Mouse (Mus musculus) CD4-positive, CD25-positive, alpha-beta regulatory T cell (primary cell): ENCODE results near the gene Coq5. TPM values are rescaled to one million over a fixed set of nuclear protein-coding genes. Genes with fewer than 3 reads are reported as not detected.

Source experiments
- polyA plus RNA-seq: library from polyadenylated mRNA; unstranded; fragments of 100-300 nt; shearing (Covaris generic); gene quantifications from one replicate; pipeline ENCODE4 v1.2.1, GENCODE M21; 2017

The Coq5 gene
- 38.0 TPM for polyA plus RNA-seq

DNA sequence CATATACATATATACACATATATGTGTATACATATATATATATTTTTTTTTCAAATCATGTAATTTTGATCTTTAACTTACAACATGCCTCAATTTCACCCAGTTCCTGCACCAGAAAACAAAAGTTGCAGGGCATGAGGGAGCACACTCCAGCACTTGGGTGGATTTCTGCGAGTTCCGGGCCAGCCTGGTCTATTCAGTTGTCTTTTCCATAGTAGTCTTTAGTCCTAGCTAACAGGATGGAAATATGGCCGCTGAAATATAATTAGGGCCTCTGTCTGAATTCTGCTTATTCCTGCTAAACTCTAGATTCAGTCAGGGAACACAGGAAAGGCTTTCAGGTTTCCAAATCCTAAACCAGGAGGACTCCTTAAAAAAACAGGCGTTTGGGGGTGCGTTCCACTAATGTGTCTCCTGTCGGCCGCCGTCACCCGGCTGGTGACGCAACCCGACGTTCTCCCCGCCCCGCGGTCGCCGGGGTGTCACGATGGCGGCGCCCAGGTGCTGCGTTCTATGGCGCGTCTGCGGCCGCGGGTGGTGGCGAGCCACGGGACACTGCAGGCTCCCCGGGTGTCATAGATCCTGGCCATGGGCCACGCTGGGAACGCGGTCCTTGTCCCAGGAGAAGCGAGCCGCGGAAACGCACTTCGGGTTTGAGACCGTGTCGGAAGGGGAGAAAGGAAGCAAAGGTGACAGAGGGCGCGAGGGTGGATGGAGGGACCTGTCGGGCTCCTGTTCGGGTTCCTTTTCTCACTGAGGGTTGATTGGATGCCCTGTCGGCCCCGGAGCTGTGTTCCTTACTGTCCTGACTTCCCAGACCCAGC, at the start of gene Coq5:
Gene Coq5 (plus strand): TSS at position 441 of the 824 bp plus-strand sequence.

DNA sequence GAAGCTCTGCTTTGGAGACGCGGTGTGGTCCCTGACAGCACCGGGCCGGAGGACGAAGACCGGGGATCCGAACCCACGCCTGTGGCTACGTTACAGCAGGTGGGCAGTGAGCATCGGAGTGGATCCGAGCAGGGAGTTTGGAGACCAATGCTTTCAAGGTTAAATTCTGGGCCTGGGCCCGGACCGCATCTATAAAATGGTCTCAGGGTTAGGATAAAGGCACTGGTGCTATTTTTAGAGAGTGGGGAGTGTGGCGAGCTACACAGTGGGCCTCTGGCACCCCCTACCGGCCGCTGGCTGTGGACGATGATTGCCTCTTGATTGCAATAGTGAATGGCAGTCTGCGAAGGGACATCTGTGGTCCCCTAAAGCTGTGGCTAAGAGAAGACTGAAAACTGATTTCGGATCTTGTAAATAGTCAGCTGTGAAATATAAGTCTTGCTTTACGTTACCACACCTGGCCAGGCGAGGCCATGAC, 43.6 kb upstream of the Coq5 start, which contains the start of gene Pop5:
Gene Pop5 (plus strand): TSS at position 51 of the 478 bp plus-strand sequence.

GRCm38 (mm10) chr5:115272812-115273548, 6.5 kb upstream of the Coq5 start, which contains the start of gene Rnf10:
Gene Rnf10 (minus strand): TSS chr5:115272898.

DNA sequence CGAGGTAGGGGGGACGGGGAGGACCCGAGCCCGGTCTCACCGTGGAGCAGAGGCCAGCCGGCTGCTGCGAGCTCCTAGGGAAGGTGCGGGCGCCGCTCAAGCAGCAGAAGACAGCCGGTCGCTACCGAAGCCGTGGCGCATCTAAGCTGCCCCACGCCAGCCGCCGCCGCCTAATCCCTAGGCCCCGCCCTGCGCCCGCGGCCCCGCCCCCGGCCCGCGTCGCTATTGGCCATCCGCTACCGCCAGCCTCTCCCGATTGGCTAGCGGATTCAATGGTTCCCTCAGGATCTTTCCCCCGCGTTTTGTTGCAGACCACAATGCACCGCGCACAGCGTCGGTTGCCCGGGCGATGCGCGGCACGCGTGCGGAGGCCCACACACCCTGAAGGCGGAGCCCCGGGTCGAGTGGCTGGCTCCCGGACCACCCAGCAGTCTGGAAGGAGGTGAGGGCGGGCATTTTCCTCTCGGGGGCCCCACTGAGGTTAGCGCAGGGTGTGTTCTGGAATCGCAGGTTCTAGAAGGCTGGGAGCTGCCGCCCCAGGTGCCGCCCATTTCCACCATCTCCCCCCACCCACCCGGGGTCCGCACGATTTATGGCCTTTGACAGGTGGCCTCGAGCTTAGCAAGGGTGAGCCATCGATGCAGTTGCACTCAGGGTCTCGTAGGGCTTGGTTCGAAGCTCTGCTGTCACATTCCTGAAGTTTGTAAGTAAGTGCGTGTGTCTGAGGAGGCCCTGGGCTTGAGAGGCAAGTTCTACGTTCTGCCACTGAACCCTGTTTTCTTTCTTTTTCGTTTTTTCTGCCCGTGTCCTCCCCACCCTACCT, 21.5 kb downstream of the Coq5 start, which contains the start of gene Dynll1:
Gene Dynll1 (minus strand): TSS at position 208 of the 823 bp plus-strand sequence.

GRCm38 (mm10) chr5:115326875-115327609, 47.6 kb downstream of the Coq5 start, which contains the start of gene Srsf9:
Gene Srsf9 (plus strand): TSS chr5:115327177.

GRCm38 (mm10) chr5:115340577-115341313, 61.3 kb downstream of the Coq5 start, which contains the start of the genes Gatc and Triap1:
Gene Gatc (minus strand): TSS chr5:115341178.
Gene Triap1 (plus strand): TSS chr5:115341225.

Other genes starting within 250 kb of the Coq5 start
- gene Gm10401, start 181.4 kb upstream of the Coq5 start, polyA plus RNA-seq = not detected
- 37.5 TPM for gene Acads, start 160.3 kb upstream of the Coq5 start, polyA plus RNA-seq
- 53.0 TPM for gene Unc119b, start 144.7 kb upstream of the Coq5 start, polyA plus RNA-seq
- gene Mlec, start 121.5 kb upstream of the Coq5 start, polyA plus RNA-seq = 95.4 TPM
- gene Cabp1, start 85.3 kb upstream of the Coq5 start, polyA plus RNA-seq = 0.55 TPM
- 192 TPM for gene Pop5, start 43.8 kb upstream of the Coq5 start, polyA plus RNA-seq
- 131 TPM for gene Rnf10, start 6.8 kb upstream of the Coq5 start, polyA plus RNA-seq
- gene Dynll1, start 21.3 kb downstream of the Coq5 start, polyA plus RNA-seq = 468 TPM
- 154 TPM for gene Srsf9, start 47.5 kb downstream of the Coq5 start, polyA plus RNA-seq
- 27.5 TPM for gene Gatc, start 61.5 kb downstream of the Coq5 start, polyA plus RNA-seq
- 48.4 TPM for gene Triap1, start 61.6 kb downstream of the Coq5 start, polyA plus RNA-seq
- gene Cox6a1, start 69.3 kb downstream of the Coq5 start, polyA plus RNA-seq = 526 TPM
- not detected for gene Msi1, start 149.9 kb downstream of the Coq5 start, polyA plus RNA-seq
- not detected for gene Pla2g1b, start 186.6 kb downstream of the Coq5 start, polyA plus RNA-seq
- 19.2 TPM for gene Sirt4, start 205.1 kb downstream of the Coq5 start, polyA plus RNA-seq
- gene Pxn, start 227.0 kb downstream of the Coq5 start, polyA plus RNA-seq = 54.3 TPM